Mouse (Mus musculus) heart, adult 11 months (tissue): Measurements from ENCODE around the gene Elobl.

Experiments
- DNase-seq: peaks from one replicate; pipeline ENCODE4 v3.0.0; 2022

The Elobl gene

GRCm38 (mm10) chr11:88986616-88987015 is 19.9 kb upstream of the Elobl start:
- no peak for DNase-seq

GRCm38 (mm10) chr11:88981337-88981736 is 14.6 kb upstream of the Elobl start:
- DNase-seq: no peak

GRCm38 (mm10) chr11:88977188-88977587 is 10.5 kb upstream of the Elobl start:
- DNase-seq: no peak

GRCm38 (mm10) chr11:88976320-88976719 is 9.6 kb upstream of the Elobl start:
- DNase-seq: no peak

GRCm38 (mm10) chr11:88973776-88974701 is 7.3 kb upstream of the Elobl start:
- peak; percentile 99 for DNase-seq

GRCm38 (mm10) chr11:88970202-88970732 is 3.5 kb upstream of the Elobl start, which contains the start of gene Coil:
Coil (plus strand) TSS chr11:88970252.
- peak; percentile 94 for DNase-seq

- no peak for DNase-seq
Observed at GRCm38 (mm10) chr11:88958851-88959250, 7.9 kb downstream of the Elobl start.

GRCm38 (mm10) chr11:88955217-88955969 is 11.3 kb downstream of the Elobl start, which contains the start of gene Scpep1:
Scpep1 (minus strand) TSS chr11:88955465.
- DNase-seq: peak; percentile 99

- DNase-seq: no peak
Observed at GRCm38 (mm10) chr11:88954803-88955202, 11.9 kb downstream of the Elobl start.

- no peak for DNase-seq
Observed at GRCm38 (mm10) chr11:88953582-88953981, 13.1 kb downstream of the Elobl start.

- no peak for DNase-seq
Observed at GRCm38 (mm10) chr11:88952117-88952516, 14.6 kb downstream of the Elobl start.

GRCm38 (mm10) chr11:88951576-88951975 is 15.2 kb downstream of the Elobl start:
- DNase-seq: no peak

GRCm38 (mm10) chr11:88950640-88951250 is 16.0 kb downstream of the Elobl start:
- peak; percentile 88 for DNase-seq

- no peak for DNase-seq
Observed at GRCm38 (mm10) chr11:88949802-88950639, 16.7 kb downstream of the Elobl start.

GRCm38 (mm10) chr11:88948896-88949295 is 17.8 kb downstream of the Elobl start:
- DNase-seq: no peak

GRCm38 (mm10) chr11:88945971-88946585 is 20.7 kb downstream of the Elobl start:
- DNase-seq: peak; percentile 88

GRCm38 (mm10) chr11:88941489-88941888 is 25.2 kb downstream of the Elobl start:
- DNase-seq: no peak

- DNase-seq: no peak
Observed at GRCm38 (mm10) chr11:88939634-88940033, 27.1 kb downstream of the Elobl start.

GRCm38 (mm10) chr11:88938770-88939169 is 28.0 kb downstream of the Elobl start:
- no peak for DNase-seq

- DNase-seq: no peak
Observed at GRCm38 (mm10) chr11:88937886-88938285, 28.8 kb downstream of the Elobl start.
